Mouse (Mus musculus): Measurements from ENCODE around the gene Ninj2. TPM values are rescaled to one million over a fixed set of nuclear protein-coding genes. Genes with fewer than 3 reads are reported as not detected.

Ninj2 gene
- total RNA-seq, 2 experiments from 2014 or later, result 0.42 to 0.63 TPM

DNA sequence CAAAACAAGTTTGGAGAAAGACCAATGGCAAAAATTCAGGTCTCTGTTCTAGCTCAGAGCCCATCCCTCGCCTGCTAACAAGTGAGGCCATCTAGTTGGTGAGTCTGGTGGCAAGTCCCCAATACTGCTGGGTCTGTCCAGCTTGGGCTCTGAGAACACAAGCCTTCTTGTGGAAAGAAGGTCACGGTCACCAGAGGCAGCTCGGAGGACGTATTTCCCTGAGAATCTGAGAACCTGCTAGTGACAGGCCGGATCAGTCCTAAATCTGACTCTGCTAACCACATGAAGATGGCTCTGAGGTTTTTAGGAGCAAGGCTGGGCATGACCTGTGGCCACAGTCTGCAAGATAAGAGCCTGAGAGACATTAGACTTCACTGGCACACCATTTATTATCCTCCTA is 153.5 kb downstream of the Ninj2 start:
- DNase-seq (ENCODE audit: low spot score in 2 of 2), result no peak

DNA sequence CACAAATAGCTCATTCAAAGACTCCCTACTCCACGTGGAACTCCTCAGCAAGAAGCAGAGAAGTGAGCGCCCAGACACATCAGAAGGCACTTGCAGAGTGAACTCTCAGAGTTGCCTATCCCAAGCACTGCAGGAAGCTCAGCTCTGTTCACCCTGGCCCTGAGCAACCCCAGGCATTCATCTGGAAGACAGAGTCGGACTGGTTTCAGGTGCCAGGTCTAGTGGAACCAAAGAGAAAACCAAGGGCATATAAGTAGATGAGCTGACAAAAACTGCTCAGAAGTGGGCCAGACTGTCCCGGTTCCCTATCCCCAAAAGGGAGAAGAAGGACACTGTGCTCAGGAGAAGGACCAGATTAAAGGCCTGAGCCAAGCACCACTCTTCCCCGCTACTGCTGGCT is 156.7 kb downstream of the Ninj2 start:
- DNase-seq (ENCODE audit: low spot score in 2 of 2), result no peak

Other genes starting within 250 kb of the Ninj2 start
- 10 to 100 TPM; 43.5 to 45.8 TPM for gene Erc1, start 245.2 kb upstream of the Ninj2 start, total RNA-seq (2021)
- 10 to 100 TPM; 37.5 to 39.6 TPM for gene Rad52, start 190.7 kb upstream of the Ninj2 start, total RNA-seq (2021)
- gene Wnk1, start 54.7 kb upstream of the Ninj2 start, total RNA-seq (2021), result 100 to 1,000 TPM; 181 to 196 TPM
- gene D330020A13Rik, start 201.0 kb downstream of the Ninj2 start, total RNA-seq (2021), result not detected
- 1 to 10 TPM; 1.1 to 1.2 TPM for gene B4galnt3, start 201.2 kb downstream of the Ninj2 start, total RNA-seq (2021)